Mouse (Mus musculus) E14TG2a.4 (cell line): ENCODE measurements around the gene Pnp2.

ENCODE experiments used
- H3K27me3 ChIP-seq: 2 replicates; pipeline ENCODE4 v1.6.1; 2014; ENCODE audit warnings: low read length, control low read depth; ENCODE audit not compliant: insufficient read depth
- H3K36me3 ChIP-seq: 2 replicates; pipeline ENCODE4 v1.6.1; 2014; ENCODE audit warnings: low read length, control low read depth; ENCODE audit not compliant: insufficient read depth
- H3K4me1 ChIP-seq: replicated peaks from 2 replicates; pipeline ENCODE4 v1.6.1; 2014; ENCODE audit warnings: low read depth, low read length, control low read depth
- H3K4me3 ChIP-seq: replicated peaks from 2 replicates; pipeline ENCODE4 v1.5.1; 2014; ENCODE audit warnings: mild to moderate bottlenecking, low read length
- H3K9me3 ChIP-seq: 2 replicates; pipeline ENCODE4 v1.6.1; 2014; ENCODE audit warnings: low read length, control low read depth
- CTCF ChIP-seq: conservative IDR thresholded peaks from 2 replicates; pipeline ENCODE4 v1.5.1; 2014; ENCODE audit warnings: low read length
- NANOG ChIP-seq: IDR thresholded peaks from 2 replicates; pipeline ENCODE4 v1.6.1; 2014; ENCODE audit warnings: borderline replicate concordance, low read length, mixed read lengths
- POU5F1 ChIP-seq: IDR thresholded peaks from 2 replicates; pipeline ENCODE4 v1.6.1; 2014; ENCODE audit warnings: low read length, borderline replicate concordance

Pnp2 gene

GRCm38 (mm10) chr14:50997088-50997487 lies 41.3 kb downstream of the Pnp2 start:
- TF ChIP-seq POU5F1 (no peak), CTCF (no peak), NANOG (no peak)
- no peaks in the 10 kb centered on the region for H3K27me3 ChIP-seq
- peaks cover 15% of the 10 kb centered on the region for H3K4me1 ChIP-seq
- no peaks in the 10 kb centered on the region for H3K36me3 ChIP-seq
- H3K9me3 ChIP-seq = no peaks in the 10 kb centered on the region
- H3K4me3 ChIP-seq = no peak overlapping the region

- no peak for TF ChIP-seq CTCF
- no peak for TF ChIP-seq NANOG
- no peak for TF ChIP-seq POU5F1
- H3K4me3 ChIP-seq = no peak overlapping the region
- no peaks in the 10 kb centered on the region for H3K9me3 ChIP-seq
- no peaks in the 10 kb centered on the region for H3K36me3 ChIP-seq
- peaks cover 15% of the 10 kb centered on the region for H3K4me1 ChIP-seq
- no peaks in the 10 kb centered on the region for H3K27me3 ChIP-seq
Observed at GRCm38 (mm10) chr14:50997999-50998666, 42.3 kb downstream of the Pnp2 start.

GRCm38 (mm10) chr14:51007152-51007801 lies 51.5 kb downstream of the Pnp2 start, which contains the start of gene Rnase10:
Gene Rnase10, plus strand, starts transcription at chr14:51007751.
- TF ChIP-seq CTCF = no peak
- TF ChIP-seq NANOG = no peak
- no peak for TF ChIP-seq POU5F1
- peaks cover 22% of the 10 kb centered on the region for H3K9me3 ChIP-seq

GRCm38 (mm10) chr14:51007914-51008713 lies 52.3 kb downstream of the Pnp2 start:
- Histone ChIP-seq H3K36me3 (no peaks in the 10 kb centered on the region), H3K4me1 (no peaks in the 10 kb centered on the region; the same call in 1 of the 2 replicates), H3K27me3 (no peaks in the 10 kb centered on the region), H3K9me3 (peaks cover 23% of the 10 kb centered on the region), H3K4me3 (no peak overlapping the region)
- no peak for TF ChIP-seq POU5F1
- no peak for TF ChIP-seq NANOG
- TF ChIP-seq CTCF = no peak

More at GRCm38 (mm10) chr14:51007152-51007801, 51.5 kb downstream of the Pnp2 start, which contains the start of gene Rnase10:
- H3K36me3 ChIP-seq = no peaks in the 10 kb centered on the region
- no peaks in the 10 kb centered on the region for H3K27me3 ChIP-seq
- no peaks in the 10 kb centered on the region; the same call in 1 of the 2 replicates for H3K4me1 ChIP-seq
- H3K4me3 ChIP-seq = no peak within 1 kb of the TSS

- Histone ChIP-seq H3K27me3 (no peaks in the 10 kb centered on the region), H3K36me3 (no peaks in the 10 kb centered on the region), H3K9me3 (peaks cover 23% of the 10 kb centered on the region), H3K4me1 (no peaks in the 10 kb centered on the region; the same call in 1 of the 2 replicates), H3K4me3 (no peak overlapping the region)
- TF ChIP-seq NANOG (no peak), CTCF (no peak), POU5F1 (no peak)
Observed at GRCm38 (mm10) chr14:51008781-51009180, 53.0 kb downstream of the Pnp2 start.

- H3K27me3 ChIP-seq = no peaks in the 10 kb centered on the region
Observed at GRCm38 (mm10) chr14:51009572-51009971, 53.8 kb downstream of the Pnp2 start.

More at GRCm38 (mm10) chr14:51009572-51009971, 53.8 kb downstream of the Pnp2 start:
- Histone ChIP-seq H3K4me3 (no peak overlapping the region), H3K9me3 (peaks cover 23% of the 10 kb centered on the region), H3K36me3 (no peaks in the 10 kb centered on the region), H3K4me1 (no peaks in the 10 kb centered on the region; the same call in 1 of the 2 replicates)
- TF ChIP-seq CTCF (no peak), NANOG (no peak), POU5F1 (no peak)
